Mouse (Mus musculus) liver, embryonic 14.5 days (tissue): Measurements from ENCODE around the gene Nufip1.

Experiments
- CTCF ChIP-seq: IDR thresholded peaks from 2 replicates; pipeline ENCODE4 v1.5.1; 2016; ENCODE audit warnings: antibody characterized with exemption, low read depth, control low read depth
- EP300 ChIP-seq: IDR thresholded peaks from 2 replicates; pipeline ENCODE4 v1.6.1; 2016; ENCODE audit warnings: antibody characterized with exemption, low read depth

GRCm38 (mm10) chr14:76067237-76067636 is 43.5 kb upstream of the Nufip1 start:
- TF ChIP-seq CTCF (no peak), EP300 (no peak)
